Mouse (Mus musculus): ENCODE measurements around the gene Rara. TPM values are rescaled to one million over a fixed set of nuclear protein-coding genes. Genes with fewer than 3 reads are reported as not detected.
A peak's percentile ranks its signal among the peaks of the same experiment; 100 is the strongest.
"Not testable (repeated sequence)": the region's sequence is repeated elsewhere in the genome, so short reads cannot be mapped to it uniquely, and the experiment has no call there.

The Rara gene
- polyA plus RNA-seq, 1 experiment from 2014 or later = 30.1 TPM

- no peaks in the 10 kb centered on the region for H3K9me3 ChIP-seq (replicated peaks; ENCODE audit: control insufficient read depth, low read length)
- H3K4me3 ChIP-seq (replicated peaks; ENCODE audit: low read length) = peak overlapping the region; percentile 62
- ATAC-seq (ENCODE audit: insufficient read depth, low FRiP score) = no peak
- peaks cover 90% of the 10 kb centered on the region for H3K4me1 ChIP-seq (ENCODE audit: control insufficient read depth, insufficient read depth, low read length)
- 12% methylated on average over 12 of the region's 12 CpGs for WGBS
- peak overlapping the region; percentile 80 for H3K9ac ChIP-seq (ENCODE audit: low read length)
- no peaks in the 10 kb centered on the region for H3K27me3 ChIP-seq (ENCODE audit: control insufficient read depth, insufficient read depth, low read length)
- H3K4me2 ChIP-seq (ENCODE audit: low read depth, low read length) = peak overlapping the region; percentile 72
- H3K27ac ChIP-seq (ENCODE audit: low read length) = peak overlapping the region; percentile 90
- H3K36me3 ChIP-seq (ENCODE audit: control insufficient read depth, insufficient read depth, low read length) = no peaks in the 10 kb centered on the region
Observed at GRCm38 (mm10) chr11:98928186-98928893, 722 bp downstream of the Rara start.

- Histone ChIP-seq H3K4me3 (replicated peaks; ENCODE audit: low read length) (peak overlapping the region; percentile 62), H3K9me3 (replicated peaks; ENCODE audit: control insufficient read depth, low read length) (no peaks in the 10 kb centered on the region), H3K27me3 (ENCODE audit: control insufficient read depth, insufficient read depth, low read length) (no peaks in the 10 kb centered on the region), H3K27ac (ENCODE audit: low read length) (peak overlapping the region; percentile 90), H3K9ac (ENCODE audit: low read length) (peak overlapping the region; percentile 68), H3K4me2 (ENCODE audit: low read depth, low read length) (peak overlapping the region; percentile 72), H3K4me1 (ENCODE audit: control insufficient read depth, insufficient read depth, low read length) (peaks cover 80% of the 10 kb centered on the region), H3K36me3 (ENCODE audit: control insufficient read depth, insufficient read depth, low read length) (no peaks in the 10 kb centered on the region)
- WGBS = 25% methylated on average over 9 of the region's 9 CpGs
- ATAC-seq (ENCODE audit: insufficient read depth, low FRiP score) = no peak
Observed at GRCm38 (mm10) chr11:98929503-98929902, 1.9 kb downstream of the Rara start.

GRCm38 (mm10) chr11:98930127-98930601 is 2.5 kb downstream of the Rara start:
- H3K36me3 ChIP-seq (ENCODE audit: control insufficient read depth, insufficient read depth, low read length) = no peaks in the 10 kb centered on the region
- H3K9me3 ChIP-seq (replicated peaks; ENCODE audit: control insufficient read depth, low read length) = no peaks in the 10 kb centered on the region
- peaks cover 74% of the 10 kb centered on the region for H3K4me1 ChIP-seq (ENCODE audit: control insufficient read depth, insufficient read depth, low read length)
- H3K4me3 ChIP-seq (replicated peaks; ENCODE audit: low read length) = peak overlapping the region; percentile 62; the same call in 1 of the 2 replicates
- peak overlapping the region; percentile 72 for H3K4me2 ChIP-seq (ENCODE audit: low read depth, low read length)
- ATAC-seq (ENCODE audit: insufficient read depth, low FRiP score) = peak; percentile 9; the same call in 1 of the 2 replicates
- H3K27me3 ChIP-seq (ENCODE audit: control insufficient read depth, insufficient read depth, low read length) = no peaks in the 10 kb centered on the region
- peak overlapping the region; percentile 90 for H3K27ac ChIP-seq (ENCODE audit: low read length)
- WGBS = 27% methylated on average over 7 of the region's 7 CpGs
- H3K9ac ChIP-seq (ENCODE audit: low read length) = peak overlapping the region; percentile 68

- peaks cover 67% of the 10 kb centered on the region for H3K4me1 ChIP-seq (ENCODE audit: control insufficient read depth, insufficient read depth, low read length)
- peak overlapping the region; percentile 72 for H3K4me2 ChIP-seq (ENCODE audit: low read depth, low read length)
- no peak for ATAC-seq (ENCODE audit: insufficient read depth, low FRiP score)
- no peaks in the 10 kb centered on the region for H3K27me3 ChIP-seq (ENCODE audit: control insufficient read depth, insufficient read depth, low read length)
- WGBS = 21% methylated on average over 10 of the region's 10 CpGs
- H3K9ac ChIP-seq (ENCODE audit: low read length) = peak overlapping the region; percentile 68
- no peaks in the 10 kb centered on the region for H3K9me3 ChIP-seq (replicated peaks; ENCODE audit: control insufficient read depth, low read length)
- peak overlapping the region; percentile 90 for H3K27ac ChIP-seq (ENCODE audit: low read length)
- no peaks in the 10 kb centered on the region for H3K36me3 ChIP-seq (ENCODE audit: control insufficient read depth, insufficient read depth, low read length)
- no peak overlapping the region for H3K4me3 ChIP-seq (replicated peaks; ENCODE audit: low read length)
Observed at GRCm38 (mm10) chr11:98930773-98931512, 3.3 kb downstream of the Rara start.

GRCm38 (mm10) chr11:98931513-98932292 is 4.1 kb downstream of the Rara start:
- H3K4me3 ChIP-seq (replicated peaks; ENCODE audit: low read length) = no peak overlapping the region
- H3K27me3 ChIP-seq (ENCODE audit: control insufficient read depth, insufficient read depth, low read length) = no peaks in the 10 kb centered on the region
- ATAC-seq (ENCODE audit: insufficient read depth, low FRiP score) = no peak
- peaks cover 67% of the 10 kb centered on the region for H3K4me1 ChIP-seq (ENCODE audit: control insufficient read depth, insufficient read depth, low read length)
- H3K27ac ChIP-seq (ENCODE audit: low read length) = peak overlapping the region; percentile 90
- 18% methylated on average over 7 of the region's 7 CpGs for WGBS
- H3K9ac ChIP-seq (ENCODE audit: low read length) = peak overlapping the region; percentile 68
- peak overlapping the region; percentile 72; the same call in 1 of the 2 replicates for H3K4me2 ChIP-seq (ENCODE audit: low read depth, low read length)
- H3K9me3 ChIP-seq (replicated peaks; ENCODE audit: control insufficient read depth, low read length) = no peaks in the 10 kb centered on the region
- H3K36me3 ChIP-seq (ENCODE audit: control insufficient read depth, insufficient read depth, low read length) = no peaks in the 10 kb centered on the region

- no peak for ATAC-seq (ENCODE audit: insufficient read depth, low FRiP score)
Observed at GRCm38 (mm10) chr11:98932293-98933091, 4.9 kb downstream of the Rara start.

GRCm38 (mm10) chr11:98933151-98933550 is 5.5 kb downstream of the Rara start:
- Histone ChIP-seq H3K4me3 (replicated peaks; ENCODE audit: low read length) (no peak overlapping the region), H3K4me2 (ENCODE audit: low read depth, low read length) (peak overlapping the region; percentile 38), H3K27ac (ENCODE audit: low read length) (peak overlapping the region; percentile 90), H3K4me1 (ENCODE audit: control insufficient read depth, insufficient read depth, low read length) (peaks cover 65% of the 10 kb centered on the region), H3K36me3 (ENCODE audit: control insufficient read depth, insufficient read depth, low read length) (no peaks in the 10 kb centered on the region), H3K9me3 (replicated peaks; ENCODE audit: control insufficient read depth, low read length) (no peaks in the 10 kb centered on the region), H3K27me3 (ENCODE audit: control insufficient read depth, insufficient read depth, low read length) (no peaks in the 10 kb centered on the region), H3K9ac (ENCODE audit: low read length) (peak overlapping the region; percentile 34)
- 33% methylated on average over 9 of the region's 9 CpGs for WGBS
- ATAC-seq (ENCODE audit: insufficient read depth, low FRiP score) = no peak

More at GRCm38 (mm10) chr11:98932293-98933091, 4.9 kb downstream of the Rara start:
- Histone ChIP-seq H3K27ac (ENCODE audit: low read length) (peak overlapping the region; percentile 90), H3K4me1 (ENCODE audit: control insufficient read depth, insufficient read depth, low read length) (peaks cover 67% of the 10 kb centered on the region), H3K36me3 (ENCODE audit: control insufficient read depth, insufficient read depth, low read length) (no peaks in the 10 kb centered on the region), H3K27me3 (ENCODE audit: control insufficient read depth, insufficient read depth, low read length) (no peaks in the 10 kb centered on the region), H3K9ac (ENCODE audit: low read length) (peak overlapping the region; percentile 34), H3K4me2 (ENCODE audit: low read depth, low read length) (peak overlapping the region; percentile 38), H3K9me3 (replicated peaks; ENCODE audit: control insufficient read depth, low read length) (no peaks in the 10 kb centered on the region), H3K4me3 (replicated peaks; ENCODE audit: low read length) (no peak overlapping the region)
- 13% methylated on average over 19 of the region's 19 CpGs for WGBS

- not testable (repeated sequence) for H3K9me3 ChIP-seq (replicated peaks; ENCODE audit: control insufficient read depth, low read length); H3K9ac ChIP-seq (ENCODE audit: low read length); H3K4me2 ChIP-seq (ENCODE audit: low read depth, low read length); ATAC-seq (ENCODE audit: insufficient read depth, low FRiP score); H3K27me3 ChIP-seq (ENCODE audit: control insufficient read depth, insufficient read depth, low read length); H3K36me3 ChIP-seq (ENCODE audit: control insufficient read depth, insufficient read depth, low read length); H3K4me3 ChIP-seq (replicated peaks; ENCODE audit: low read length)
- Histone ChIP-seq H3K4me1 (ENCODE audit: control insufficient read depth, insufficient read depth, low read length) (peaks cover 64% of the 10 kb centered on the region), H3K27ac (ENCODE audit: low read length) (peak overlapping the region; percentile 90; the same call in 1 of the 2 replicates)
- 76% methylated on average over 2 of the region's 2 CpGs for WGBS
Observed at GRCm38 (mm10) chr11:98933847-98934246, 6.2 kb downstream of the Rara start.

Measured in stomach, embryonic 16.5 days (tissue).